Mouse (Mus musculus): Measurements from ENCODE around the gene Snf8.

The Snf8 gene

DNA sequence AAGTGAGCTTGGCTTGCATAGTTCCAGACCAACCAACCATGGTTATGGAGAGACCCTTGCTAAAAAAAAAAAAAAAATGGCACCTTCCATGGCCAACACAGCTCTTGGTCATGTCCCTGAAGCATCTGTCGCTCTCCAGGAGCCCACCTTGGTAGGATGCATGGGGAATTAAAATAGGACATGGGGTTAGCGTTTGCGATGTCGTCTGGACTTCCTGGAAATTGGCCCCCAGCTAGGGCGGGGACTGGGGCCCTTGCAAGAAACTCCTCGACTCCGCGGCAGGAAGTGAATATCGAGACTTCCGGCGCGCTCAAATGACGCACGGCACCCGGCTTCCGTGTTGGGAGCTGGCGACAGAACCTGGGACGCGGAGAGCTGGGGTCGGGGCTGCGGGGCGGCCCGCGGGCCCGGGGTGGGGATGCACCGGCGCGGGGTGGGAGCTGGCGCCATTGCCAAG lies at the start of gene Snf8:
Gene Snf8, plus strand, starts transcription at position 290 of the 457 bp plus-strand sequence.
- peak; percentile 93 for DNase-seq

GRCm38 (mm10) chr11:95987854-95988447 lies 46.7 kb upstream of the Snf8 start:
- DNase-seq, result no peak

GRCm38 (mm10) chr11:95988533-95988932 lies 46.2 kb upstream of the Snf8 start:
- no peak for DNase-seq

GRCm38 (mm10) chr11:95989864-95990263 lies 44.8 kb upstream of the Snf8 start:
- DNase-seq, result no peak

- no peak for DNase-seq
These were observed 44.3 kb upstream of the Snf8 start for GRCm38 (mm10) chr11:95990431-95990830.

DNA sequence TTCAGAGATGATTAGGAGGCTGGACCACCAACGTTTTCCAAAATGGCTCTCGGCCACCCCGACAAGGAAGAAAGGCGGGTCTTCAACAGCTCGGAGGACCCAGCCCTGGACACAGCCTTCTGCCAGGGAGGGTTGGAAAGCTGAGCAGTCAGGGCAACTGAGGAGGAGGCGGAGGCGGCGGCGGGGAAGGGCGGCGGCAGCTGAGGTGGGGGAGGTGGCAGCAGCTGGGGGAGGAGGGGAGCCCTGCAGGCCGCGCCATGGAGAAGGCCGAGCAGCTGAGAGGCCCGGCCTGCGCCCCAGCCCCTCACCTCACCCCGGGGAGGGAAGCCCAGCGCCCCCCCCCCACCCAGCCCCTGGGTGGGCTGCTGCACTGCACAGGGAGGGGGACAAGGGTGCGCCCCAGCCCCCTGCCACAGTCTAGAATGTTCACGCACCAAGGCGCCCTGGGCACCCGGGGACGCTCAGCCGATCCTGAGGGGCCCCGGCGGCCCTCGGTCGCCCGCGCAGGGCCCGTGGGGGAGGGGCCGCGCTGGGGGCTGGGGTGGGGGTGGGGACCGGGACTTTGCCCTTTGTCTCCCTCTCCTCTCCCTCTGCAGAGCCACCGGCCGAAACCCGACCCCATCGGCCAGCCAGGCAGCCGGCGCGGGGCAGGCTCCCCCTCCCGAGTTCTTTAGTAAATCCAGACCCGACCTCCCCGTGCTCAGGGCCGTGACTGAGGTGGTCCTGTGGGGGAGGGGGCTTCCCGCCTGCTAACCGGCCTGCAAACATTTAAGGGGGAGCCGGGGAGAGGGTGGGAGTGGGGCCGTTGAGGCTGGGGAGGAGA lies 43.6 kb upstream of the Snf8 start:
- no peak for DNase-seq

DNA sequence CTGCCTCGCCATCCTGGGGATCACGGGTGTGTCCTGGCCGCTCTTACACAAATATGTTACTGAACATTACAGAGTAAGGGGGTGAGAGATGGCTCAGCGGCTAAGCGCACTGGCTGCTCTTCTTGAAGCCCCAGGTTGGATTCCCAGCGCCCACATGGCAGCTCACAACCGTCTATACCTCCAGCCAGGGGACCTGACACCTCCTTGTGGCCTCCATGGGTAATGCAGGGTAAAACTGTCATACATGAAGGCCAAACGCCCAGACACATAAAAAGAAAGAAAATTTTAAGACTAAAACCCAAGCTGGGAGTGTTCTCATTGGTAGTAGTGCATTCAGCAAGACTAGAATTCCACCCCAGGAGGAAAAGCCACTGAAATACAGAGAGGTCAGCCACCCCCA lies 40.5 kb upstream of the Snf8 start:
- DNase-seq, result no peak

DNA sequence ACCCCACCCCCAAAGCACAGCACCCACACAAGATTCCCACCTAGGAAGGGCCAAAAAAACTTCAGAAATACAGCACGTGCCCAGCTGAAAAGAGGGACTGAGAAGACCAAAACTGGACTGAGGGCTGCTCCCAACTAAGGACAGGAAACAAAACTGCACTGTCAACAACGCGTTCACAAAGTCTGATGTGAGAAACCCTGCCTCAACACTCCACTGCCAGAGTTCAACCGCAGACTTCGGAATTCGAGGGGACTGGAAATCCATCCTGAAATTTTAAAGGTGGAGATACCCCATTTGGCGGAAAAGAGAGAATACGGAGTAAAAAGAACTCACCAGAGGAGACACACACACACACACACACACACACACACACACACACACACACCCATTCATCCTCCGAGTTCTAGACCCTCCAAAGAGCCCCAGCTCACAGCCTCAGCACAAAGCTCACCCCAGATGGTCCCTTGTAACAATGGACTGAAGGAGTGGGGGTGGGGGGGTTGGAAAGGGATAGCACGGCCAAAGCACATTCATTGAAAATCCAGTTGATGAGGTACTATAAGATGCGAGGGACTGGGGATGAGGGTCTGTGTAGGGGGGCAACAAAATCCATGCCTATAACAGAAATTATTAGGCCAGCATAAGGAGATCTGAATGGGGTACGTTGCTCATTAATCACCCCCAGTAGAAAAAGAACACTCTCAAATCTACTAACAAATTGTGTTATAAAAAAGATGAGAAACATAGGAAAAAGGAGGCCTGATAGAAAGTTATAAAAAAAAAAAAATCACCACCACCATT lies 31.4 kb upstream of the Snf8 start:
- no peak for DNase-seq

- DNase-seq, result no peak
These were observed 30.5 kb upstream of the Snf8 start for GRCm38 (mm10) chr11:96003969-96004792.

DNA sequence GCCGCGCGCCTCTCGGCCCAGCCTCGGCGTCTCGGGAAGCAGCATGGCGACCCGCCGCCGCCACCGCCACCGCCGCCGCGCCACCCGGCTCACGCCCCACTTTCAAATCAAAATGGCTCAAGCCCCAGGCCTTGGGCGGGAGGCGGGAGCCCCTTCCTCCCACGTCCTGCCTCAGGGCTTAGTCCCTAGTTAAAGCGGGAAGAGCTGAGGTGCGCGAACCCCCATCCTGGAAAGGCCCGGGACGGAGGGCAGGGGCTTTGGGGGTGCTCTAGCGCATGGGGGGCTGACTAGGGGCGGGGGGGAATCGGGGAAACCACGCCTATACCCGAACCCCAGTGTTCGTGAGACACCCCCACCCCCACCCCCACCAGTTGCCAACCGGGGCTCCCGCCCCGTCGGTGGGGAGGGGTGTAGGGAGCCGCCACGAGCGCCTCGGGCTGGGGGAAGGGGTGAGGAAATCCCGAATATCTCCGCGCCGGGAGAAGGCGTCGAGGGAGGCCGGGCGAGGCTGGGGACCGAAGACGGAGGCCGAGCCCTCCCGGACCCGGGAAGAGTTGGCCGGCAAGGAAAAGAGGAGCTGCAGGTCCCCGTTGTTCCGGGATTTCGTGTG lies 29.8 kb upstream of the Snf8 start:
- no peak for DNase-seq

DNA sequence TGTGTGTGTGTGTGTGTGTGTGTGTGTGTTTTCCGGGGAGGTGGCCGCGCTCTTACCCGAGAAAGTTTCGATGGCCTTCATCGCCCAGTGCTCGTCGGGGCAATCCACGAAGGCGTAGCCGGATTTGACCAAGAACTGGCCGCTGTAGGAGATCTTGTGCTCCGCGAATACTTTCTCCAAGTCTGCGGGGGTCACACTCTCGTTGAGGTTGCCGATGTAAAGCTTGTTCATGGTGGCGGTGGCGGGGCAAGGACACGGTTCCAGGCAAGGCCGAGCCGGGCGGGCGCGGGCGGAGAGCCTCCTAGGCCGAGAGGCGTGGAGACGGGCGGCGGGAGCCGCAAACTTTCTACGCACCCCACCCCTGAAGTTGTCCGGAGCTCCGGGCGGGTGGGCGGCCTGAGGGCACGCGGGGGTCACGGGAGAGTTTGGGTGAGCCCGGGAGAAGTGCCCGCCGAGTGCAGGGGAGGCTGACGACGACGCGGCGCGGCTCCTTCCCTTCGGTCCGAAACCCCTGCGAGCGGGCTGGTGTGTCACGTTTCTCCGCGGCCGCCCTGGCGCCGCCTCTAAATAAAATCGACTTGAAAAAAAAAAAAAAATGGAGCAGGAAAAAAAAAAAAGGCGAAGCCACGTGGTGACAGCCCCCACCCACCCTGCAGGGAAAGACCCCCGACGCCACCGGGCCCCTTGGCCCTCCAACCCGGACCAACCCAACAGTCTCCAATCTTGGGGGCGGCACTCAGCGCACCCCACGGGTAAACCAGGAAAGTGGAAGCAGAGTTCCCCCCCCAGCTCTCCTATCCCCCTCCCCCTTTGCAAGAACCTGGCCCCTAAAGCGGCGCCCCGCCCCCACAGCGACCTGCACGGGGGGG lies 29.0 kb upstream of the Snf8 start, which contains the start of gene Igf2bp1:
Gene Igf2bp1, minus strand, starts transcription at position 538 of the 869 bp plus-strand sequence.
- DNase-seq, result no peak

DNA sequence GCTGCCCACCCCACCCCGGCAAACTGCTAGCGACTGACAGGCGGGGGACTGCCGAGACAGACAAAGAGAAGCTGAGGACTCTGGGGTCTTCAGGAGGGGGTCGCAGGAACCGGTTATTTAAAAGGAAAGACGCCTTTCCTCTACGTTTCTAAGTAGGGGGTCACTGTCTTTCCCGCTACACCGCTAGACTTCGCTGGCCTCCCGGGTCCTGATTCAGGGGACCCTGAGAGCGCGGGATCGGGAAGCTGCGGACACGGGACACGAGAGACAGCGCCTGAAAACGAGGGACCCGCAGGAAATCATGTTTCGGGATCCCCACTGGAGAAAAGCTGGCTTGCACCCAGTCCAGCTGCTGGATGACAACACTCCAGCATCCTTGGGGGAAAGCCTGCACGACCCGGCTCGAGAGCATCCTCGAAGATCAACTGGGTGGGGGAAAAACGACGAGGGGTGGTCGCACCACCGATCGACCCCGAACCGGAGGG lies 28.3 kb upstream of the Snf8 start:
- no peak for DNase-seq

DNA sequence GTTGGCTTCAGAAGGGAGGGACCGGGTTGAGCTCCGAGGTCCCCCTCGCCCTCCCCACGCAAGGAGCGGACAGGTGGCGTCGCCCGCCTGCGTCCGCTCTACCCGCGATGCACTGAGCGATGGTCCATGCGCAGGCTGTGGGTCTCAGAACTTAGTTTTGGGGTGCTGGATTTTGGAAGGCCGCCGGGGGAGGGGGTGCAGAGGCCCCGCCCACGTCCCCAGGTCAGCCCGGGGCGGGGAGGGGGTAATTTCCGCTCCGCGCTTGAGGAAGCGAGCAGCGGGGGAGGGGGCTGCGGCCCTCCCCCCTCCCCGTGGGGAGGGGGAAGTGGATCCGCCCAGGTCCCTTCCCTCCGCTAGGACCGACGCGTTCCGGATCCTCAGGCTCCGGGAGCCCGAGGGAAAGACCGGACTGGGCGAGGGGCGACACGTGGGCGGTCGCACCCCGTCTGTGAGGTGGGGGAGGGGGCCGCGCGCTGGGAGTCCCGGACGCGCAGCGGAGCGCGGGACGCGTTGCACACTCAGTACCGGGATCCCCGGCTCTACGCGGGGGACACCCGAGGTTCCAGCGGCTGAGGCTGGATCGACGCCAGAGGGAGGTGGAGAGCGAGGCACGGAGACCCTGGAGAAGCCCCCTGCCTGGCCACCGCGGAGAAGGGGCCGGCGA lies 27.7 kb upstream of the Snf8 start:
- no peak for DNase-seq

- DNase-seq, result no peak
These were observed 27.0 kb upstream of the Snf8 start for GRCm38 (mm10) chr11:96007516-96008235.

GRCm38 (mm10) chr11:96008827-96009226 lies 25.9 kb upstream of the Snf8 start:
- no peak for DNase-seq

DNA sequence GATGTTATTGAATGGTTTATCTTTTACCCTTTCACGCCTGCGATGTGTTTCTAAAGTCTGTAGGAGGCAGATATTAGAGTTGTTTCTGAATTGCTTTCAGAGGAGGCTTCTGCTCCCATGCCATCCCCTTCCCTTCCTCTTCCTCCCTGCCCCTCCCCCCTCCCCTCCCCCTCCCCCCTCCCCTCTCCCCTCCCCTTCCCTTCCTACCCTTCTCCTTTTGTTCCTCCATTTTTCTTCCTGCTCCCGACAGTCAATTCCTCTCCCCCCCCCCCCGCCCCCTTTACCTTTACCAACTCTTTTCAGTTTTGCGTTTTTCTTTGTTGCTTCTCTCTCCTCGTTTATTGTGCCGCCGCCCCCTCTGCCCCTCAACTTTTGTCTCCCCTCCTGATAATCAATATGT lies 22.7 kb upstream of the Snf8 start:
- DNase-seq, result no peak

GRCm38 (mm10) chr11:96015421-96015820 lies 19.3 kb upstream of the Snf8 start:
- no peak for DNase-seq

- DNase-seq, result no peak
These were observed 16.7 kb upstream of the Snf8 start for GRCm38 (mm10) chr11:96017941-96018351.

DNA sequence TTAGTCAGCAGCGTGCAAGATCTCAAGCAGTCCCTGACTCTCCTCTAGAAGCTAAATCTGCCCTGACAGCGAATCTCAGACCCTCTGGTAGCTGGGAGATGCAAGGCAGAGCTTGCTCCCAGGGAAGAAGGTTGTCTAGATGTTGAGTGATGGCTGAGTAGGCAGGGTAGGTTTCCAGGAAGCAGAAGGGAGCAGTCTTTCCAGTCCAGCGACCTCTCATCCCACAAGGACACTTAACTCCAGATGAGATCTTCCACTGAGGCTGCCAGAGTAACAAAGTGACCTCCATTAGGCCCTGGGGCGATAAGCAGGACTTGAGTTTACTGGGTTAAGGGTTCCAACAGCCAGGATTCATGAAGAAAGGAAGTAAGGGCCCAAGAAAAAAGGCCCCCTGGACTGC lies 14.1 kb upstream of the Snf8 start:
- DNase-seq, result no peak

DNA sequence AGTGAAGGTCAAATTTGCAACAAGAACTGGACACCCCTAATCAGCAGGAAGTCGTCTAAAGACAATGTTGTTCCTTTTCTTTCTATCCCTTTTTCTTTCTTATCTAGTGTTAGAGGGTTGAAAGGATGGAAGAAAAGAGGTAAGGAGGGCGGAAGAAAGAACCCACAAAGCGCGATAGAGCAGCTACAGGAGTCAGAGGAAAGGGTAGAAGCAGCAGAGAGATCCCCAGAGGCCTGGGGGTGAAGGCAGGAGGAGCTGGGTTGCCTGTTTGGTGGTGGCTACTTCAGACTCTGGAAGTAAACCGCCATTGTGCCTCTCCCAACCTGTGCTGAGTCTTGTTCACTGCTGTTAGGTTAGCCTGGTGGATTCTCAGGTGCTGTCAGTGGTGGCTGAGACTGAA lies 6.6 kb upstream of the Snf8 start:
- DNase-seq, result no peak

Measured in layer of hippocampus, adult 9-11 months (tissue).